Mouse (Mus musculus) testis, adult 2 months (tissue): ENCODE data around the gene Atg4a-ps.

Source experiments
- CTCF ChIP-seq: fragments of 200-500 bp; IDR thresholded peaks from 2 replicates; pipeline ENCODE4 v1.5.1; 2012; ENCODE audit warnings: low read depth, mild to moderate bottlenecking, inconsistent platforms, low read length, moderate library complexity; ENCODE audit not compliant: control insufficient read depth, insufficient read depth, insufficient replicate concordance
- POLR2A ChIP-seq: fragments of 200-500 bp; IDR thresholded peaks from 2 replicates; pipeline ENCODE4 v1.6.1; 2012; ENCODE audit warnings: low read depth, mild to moderate bottlenecking, inconsistent platforms, low read length, moderate library complexity; ENCODE audit not compliant: control insufficient read depth

- TF ChIP-seq CTCF (no peak), POLR2A (no peak)
These were observed 11.6 kb downstream of the Atg4a-ps start for GRCm38 (mm10) chr3:103634256-103634655.
